Mouse (Mus musculus) adrenal gland, postnatal 25 days (tissue): ENCODE measurements around the gene Sptan1. TPM values are rescaled to one million over a fixed set of nuclear protein-coding genes. Genes with fewer than 3 reads are reported as not detected.

Source experiments
- DNase-seq: peaks from one replicate; pipeline ENCODE4 v3.0.0; 2021; ENCODE audit warnings: mixed read lengths
- total RNA-seq: library from RNA; stranded (reverse); gene quantifications from 2 replicates; pipeline ENCODE4 v1.2.3, GENCODE M21; 2021

The Sptan1 gene
- total RNA-seq, 1 experiment from 2014 or later = 225 TPM

DNA sequence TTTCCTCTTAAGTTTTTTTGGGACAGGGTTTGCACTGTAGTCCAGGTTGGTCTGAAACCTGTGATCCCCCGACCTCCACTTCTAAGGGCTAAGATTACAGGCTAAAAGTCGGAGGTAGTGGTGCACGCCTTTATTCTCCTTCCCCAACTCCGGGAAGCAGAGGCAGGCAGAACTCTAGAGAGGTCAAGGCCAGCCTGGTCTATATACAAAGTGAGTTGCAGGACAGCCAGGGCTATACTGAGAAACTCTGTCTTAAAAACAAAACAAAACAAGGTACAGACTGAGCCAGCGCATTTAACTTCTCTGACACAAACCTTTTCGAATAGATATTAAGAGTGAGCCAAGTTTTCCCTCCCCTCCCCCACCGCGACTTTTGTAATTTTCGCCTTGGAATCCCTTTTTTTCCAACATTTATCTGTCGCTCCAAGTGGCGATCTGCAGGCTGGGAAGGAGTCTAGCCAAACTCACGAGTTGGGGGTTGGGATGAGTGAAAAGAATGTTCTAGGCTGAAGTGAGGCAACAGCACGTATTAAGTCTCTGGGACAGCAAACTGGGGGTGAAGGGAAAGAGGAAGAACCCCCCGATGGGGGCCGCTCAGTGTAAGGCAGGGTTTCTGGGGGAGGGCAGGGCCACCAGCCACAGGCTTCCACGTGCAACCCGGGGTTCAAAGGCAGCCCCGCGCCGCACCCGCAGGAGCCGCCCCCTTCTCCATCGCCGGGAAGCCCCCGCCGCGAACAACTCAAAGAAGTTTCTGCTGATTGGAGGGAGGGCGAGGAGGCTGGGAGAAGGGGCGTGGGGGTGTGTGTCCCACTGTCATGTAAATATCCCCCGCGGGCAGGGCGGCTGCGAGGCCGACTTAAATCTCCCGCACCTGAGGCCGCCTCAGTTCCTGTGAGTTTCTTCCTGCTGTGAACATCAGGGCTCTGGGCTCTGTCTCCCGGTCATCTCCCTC lies 96.1 kb downstream of the Sptan1 start:
- peak; percentile 57 for DNase-seq

GRCm38 (mm10) chr2:30062249-30063093 lies 97.1 kb downstream of the Sptan1 start:
- peak; percentile 56 for DNase-seq

GRCm38 (mm10) chr2:30063235-30063634 lies 97.9 kb downstream of the Sptan1 start:
- peak; percentile 52 for DNase-seq

- no peak for DNase-seq
Observed at GRCm38 (mm10) chr2:30063791-30064190, 98.4 kb downstream of the Sptan1 start.

DNA sequence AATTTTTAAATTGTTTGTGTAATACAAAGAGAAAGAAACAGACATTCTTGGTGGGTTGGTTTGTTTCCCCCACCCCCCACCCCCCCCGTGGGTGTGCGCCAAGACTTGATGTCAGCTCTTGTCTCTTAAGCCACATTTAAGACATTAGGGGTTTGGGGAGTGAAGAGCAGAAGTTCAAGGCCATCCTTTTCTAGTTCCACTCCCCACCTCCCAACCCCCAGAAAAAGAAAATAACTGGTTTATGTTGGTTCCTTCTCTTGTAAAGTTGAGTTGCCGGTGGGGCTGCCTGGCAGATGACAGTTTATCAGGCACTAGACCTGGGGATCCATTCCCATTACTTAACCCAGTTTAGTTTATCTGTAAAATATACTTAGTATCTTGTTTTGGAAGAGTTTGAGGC lies 98.9 kb downstream of the Sptan1 start:
- no peak for DNase-seq

DNA sequence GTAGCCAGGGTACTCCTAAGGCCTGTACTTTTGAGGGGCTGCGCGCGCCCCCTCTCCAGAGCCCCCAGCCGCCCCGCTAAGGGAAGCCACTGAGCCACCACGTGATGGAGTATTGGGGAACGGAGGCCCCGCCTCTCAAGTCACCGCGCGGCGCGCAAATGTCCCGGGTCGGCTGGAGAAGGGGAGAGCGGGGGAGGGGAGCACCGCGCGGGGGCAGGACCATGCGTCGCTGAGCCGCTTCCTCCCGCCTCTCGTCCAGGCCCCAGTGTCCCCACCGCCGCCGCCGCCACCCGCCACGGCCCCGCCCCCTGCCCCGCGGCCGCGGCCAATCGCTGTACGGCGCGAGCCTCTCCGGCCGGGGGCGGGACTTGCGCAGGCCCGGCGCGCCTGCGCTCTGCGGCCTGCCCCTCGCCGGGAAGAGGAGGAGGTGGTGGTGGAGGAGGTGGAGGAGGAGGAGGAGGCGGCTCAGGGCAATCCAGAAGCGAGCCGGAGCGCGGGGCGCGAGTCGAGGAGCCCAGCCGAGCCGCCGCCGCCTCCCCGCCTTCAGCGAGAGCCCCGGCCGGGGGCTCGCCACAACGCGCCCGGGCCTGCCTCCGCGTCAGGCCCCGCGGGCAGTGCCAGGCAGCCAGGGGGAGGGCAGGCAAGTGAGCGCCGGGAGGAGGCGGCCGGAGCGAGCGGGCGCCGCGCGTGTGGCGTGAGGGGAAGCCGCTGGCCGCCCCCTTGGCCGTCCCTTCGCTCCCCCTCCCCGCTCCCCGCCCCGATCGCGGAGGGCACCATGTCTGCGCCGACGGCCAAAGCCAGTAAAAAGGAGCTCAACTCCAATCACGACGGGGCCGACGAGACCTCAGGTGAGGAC lies 100.9 kb downstream of the Sptan1 start:
- peak; percentile 98 for DNase-seq

DNA sequence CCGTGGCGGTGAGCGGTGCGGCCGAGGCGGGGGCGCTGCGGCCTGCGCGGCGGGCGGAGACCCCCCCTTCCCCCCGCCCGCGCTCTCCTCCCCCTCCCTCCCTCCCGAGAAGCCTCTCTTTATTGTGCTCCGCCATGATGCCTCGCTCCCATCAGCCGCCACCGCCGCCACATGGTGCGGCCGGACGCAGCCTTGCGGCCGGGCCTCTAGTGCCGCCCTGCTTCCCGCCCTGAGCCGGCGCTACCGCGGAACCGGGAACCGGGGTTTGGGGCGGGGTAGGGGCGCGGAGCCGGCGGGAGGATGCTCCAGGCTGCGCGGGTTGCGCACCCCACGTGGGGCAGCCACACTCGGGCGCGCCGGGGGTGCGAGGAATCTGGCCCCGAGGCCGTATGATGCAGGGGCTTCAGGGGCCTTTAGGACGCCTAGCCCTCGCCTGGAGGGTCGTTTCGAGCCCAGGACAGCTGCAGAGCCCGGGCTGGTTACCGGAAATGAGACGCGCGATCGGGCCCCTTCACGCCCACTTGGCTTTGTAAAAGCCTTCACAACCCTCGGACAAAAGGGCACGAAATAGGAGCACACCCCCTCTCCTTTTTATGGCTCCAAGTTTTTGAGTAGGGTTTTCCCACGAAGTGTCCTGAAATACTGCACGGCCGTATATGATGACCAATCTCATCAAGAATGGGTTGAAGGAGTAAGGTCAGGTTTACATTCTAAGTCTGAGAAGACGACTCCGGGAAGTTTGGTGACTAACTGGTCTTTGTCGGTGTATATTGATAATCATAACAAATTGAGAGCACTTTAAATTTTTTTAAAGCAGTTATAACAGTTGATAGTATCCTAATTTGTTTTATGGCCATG lies 101.9 kb downstream of the Sptan1 start:
- DNase-seq = peak; percentile 45

DNA sequence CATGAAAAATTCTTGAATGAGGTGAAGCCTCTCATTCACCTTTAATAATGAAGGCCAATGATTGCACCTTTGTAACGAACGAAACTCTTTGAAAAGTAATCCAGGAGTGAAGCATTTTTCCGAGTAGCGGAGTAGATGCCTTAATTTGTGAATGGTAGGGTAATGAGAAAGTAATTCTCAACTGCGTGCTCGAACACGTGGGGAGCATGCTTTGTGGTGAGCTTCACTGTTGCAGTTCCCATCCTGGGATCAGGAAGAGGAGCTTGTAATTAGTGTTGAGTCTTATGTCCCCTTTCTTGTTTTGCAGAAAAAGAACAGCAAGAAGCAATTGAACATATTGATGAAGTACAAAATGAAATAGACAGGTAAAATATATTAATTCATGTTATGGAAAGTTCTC lies 102.6 kb downstream of the Sptan1 start:
- no peak for DNase-seq

- DNase-seq = no peak
Observed at GRCm38 (mm10) chr2:30072875-30073274, 107.5 kb downstream of the Sptan1 start.

DNA sequence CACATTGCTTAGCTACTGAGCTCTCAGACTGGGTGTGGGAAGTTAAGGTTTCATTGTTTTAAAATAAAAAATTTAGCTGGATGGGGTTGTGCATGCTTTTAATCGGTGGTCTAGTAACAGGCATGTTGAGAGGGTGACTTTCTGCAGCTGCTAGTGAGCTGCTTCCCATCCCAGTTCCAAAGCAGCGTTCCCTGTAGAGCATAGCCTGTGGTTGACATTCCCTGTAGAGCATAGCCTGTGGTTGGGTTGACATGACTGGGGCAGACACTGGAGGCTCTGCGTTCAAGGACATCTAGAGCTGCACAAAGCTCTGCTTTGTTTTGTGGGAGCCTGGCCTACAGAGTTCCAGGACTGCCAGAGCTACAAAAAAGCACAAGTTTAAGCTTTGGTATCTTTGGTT lies 107.9 kb downstream of the Sptan1 start:
- DNase-seq = no peak

GRCm38 (mm10) chr2:30075625-30076024 lies 110.3 kb downstream of the Sptan1 start:
- no peak for DNase-seq

GRCm38 (mm10) chr2:30076439-30076838 lies 111.1 kb downstream of the Sptan1 start:
- no peak for DNase-seq

GRCm38 (mm10) chr2:30076959-30077358 lies 111.6 kb downstream of the Sptan1 start:
- no peak for DNase-seq

- peak; percentile 90 for DNase-seq
Observed at GRCm38 (mm10) chr2:30077502-30078348, 112.4 kb downstream of the Sptan1 start, which contains the start of gene Pkn3. TSS of gene Pkn3 (plus strand) at chr2:30077684.

DNA sequence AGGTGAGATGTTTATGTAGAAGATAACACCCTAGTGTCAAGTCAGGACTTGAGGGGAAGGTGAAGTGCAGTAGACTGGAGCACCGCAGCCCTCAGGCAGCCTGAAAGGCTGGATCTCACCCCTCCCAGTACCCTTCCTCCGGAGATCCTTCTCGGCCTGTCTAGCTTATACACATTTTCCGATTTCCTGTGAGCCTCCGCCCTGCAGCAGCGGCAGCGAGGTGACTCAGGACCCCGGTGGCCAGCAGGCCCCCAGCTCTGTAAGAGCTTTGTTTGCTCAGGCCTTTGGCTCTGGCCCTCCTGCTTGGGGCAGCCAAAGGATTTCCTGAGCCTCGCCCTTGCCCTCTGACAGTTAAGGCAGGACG lies 113.0 kb downstream of the Sptan1 start:
- no peak for DNase-seq

DNA sequence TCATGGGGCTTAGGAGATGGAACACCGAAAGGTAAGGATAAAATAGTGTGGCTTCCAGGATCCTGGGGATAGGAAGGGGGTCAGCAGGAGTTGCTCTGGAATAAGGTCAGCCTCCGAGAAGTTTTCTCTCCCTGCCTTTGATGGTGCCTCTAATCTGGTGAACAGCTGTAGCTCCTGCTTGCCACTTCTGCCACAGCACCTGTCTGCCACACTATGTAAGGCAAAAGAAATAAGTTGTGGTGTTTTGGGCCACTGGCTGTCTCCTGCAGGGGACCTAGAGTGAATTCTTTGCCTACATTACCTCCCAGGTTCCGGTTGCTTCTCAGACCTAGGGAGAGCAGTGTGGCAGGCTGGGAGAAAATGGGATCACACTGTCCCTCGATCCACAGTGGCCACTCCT lies 113.4 kb downstream of the Sptan1 start:
- DNase-seq = no peak

- DNase-seq = no peak
Observed at GRCm38 (mm10) chr2:30080181-30080800, 114.9 kb downstream of the Sptan1 start.
